Mouse (Mus musculus): ENCODE data around the gene Msgn1.

- TF ChIP-seq CTCF (IDR thresholded peaks at IDR 0.05; ENCODE audit: low read depth, low read length) (no peak), EP300 (IDR thresholded peaks at IDR 0.05; ENCODE audit: insufficient read depth, low read depth, low read length) (no peak)
Measured at GRCm38 (mm10) chr12:11203694-11204665, 4.8 kb downstream of the Msgn1 start.
